Mouse (Mus musculus): ENCODE measurements around the gene Sqstm1. TPM values are rescaled to one million over a fixed set of nuclear protein-coding genes. Genes with fewer than 3 reads are reported as not detected.
A peak's percentile ranks its signal among the peaks of the same experiment; 100 is the strongest.

Gene Sqstm1
- total RNA-seq, 2 experiments from 2014 or later: 239 to 247 TPM

- DNase-seq: no peak
- intact Hi-C loops (cut with DNase I): no loop called here
Measured at GRCm38 (mm10) chr11:50212060-50212739, 1.6 kb upstream of the Sqstm1 start.

GRCm38 (mm10) chr11:50211322-50212059 lies 864 bp upstream of the Sqstm1 start:
- no peak for DNase-seq
- intact Hi-C loops (cut with DNase I): no loop called here

GRCm38 (mm10) chr11:50210101-50210504 lies 524 bp downstream of the Sqstm1 start:
- intact Hi-C loops (cut with DNase I): no loop called here
- DNase-seq: peak; percentile 93

GRCm38 (mm10) chr11:50208039-50208438 lies 2.6 kb downstream of the Sqstm1 start:
- no peak for DNase-seq
- intact Hi-C loops (cut with DNase I): no loop called here

- intact Hi-C loops (cut with DNase I): no loop called here
- DNase-seq: no peak
Measured at GRCm38 (mm10) chr11:50207344-50207743, 3.3 kb downstream of the Sqstm1 start.

GRCm38 (mm10) chr11:50206037-50206436 lies 4.6 kb downstream of the Sqstm1 start:
- intact Hi-C loops (cut with DNase I): no loop called here
- DNase-seq: no peak

GRCm38 (mm10) chr11:50205434-50205833 lies 5.2 kb downstream of the Sqstm1 start:
- intact Hi-C loops (cut with DNase I): no loop called here
- DNase-seq: peak in 1 of 2 experiments; percentile 55

GRCm38 (mm10) chr11:50203302-50203827 lies 7.3 kb downstream of the Sqstm1 start:
- DNase-seq: no peak
- intact Hi-C loops (cut with DNase I): no loop called here

- intact Hi-C loops (cut with DNase I): no loop called here
- DNase-seq: no peak
Measured at GRCm38 (mm10) chr11:50201590-50201989, 9.0 kb downstream of the Sqstm1 start.

- DNase-seq: no peak
- intact Hi-C loops (cut with DNase I): no loop called here
Measured at GRCm38 (mm10) chr11:50200613-50201012, 10.0 kb downstream of the Sqstm1 start.

GRCm38 (mm10) chr11:50198916-50199315 lies 11.7 kb downstream of the Sqstm1 start:
- no peak for DNase-seq
- intact Hi-C loops (cut with DNase I): no loop called here

GRCm38 (mm10) chr11:50198219-50198846 lies 12.3 kb downstream of the Sqstm1 start:
- no peak for DNase-seq
- intact Hi-C loops (cut with DNase I): no loop called here

- intact Hi-C loops (cut with DNase I): no loop called here
- no peak for DNase-seq
Measured at GRCm38 (mm10) chr11:50197500-50197899, 13.1 kb downstream of the Sqstm1 start.

GRCm38 (mm10) chr11:50194793-50195192 lies 15.8 kb downstream of the Sqstm1 start:
- DNase-seq: no peak

GRCm38 (mm10) chr11:50194070-50194469 lies 16.6 kb downstream of the Sqstm1 start:
- intact Hi-C loops (cut with DNase I): no loop called here

More at GRCm38 (mm10) chr11:50194793-50195192, 15.8 kb downstream of the Sqstm1 start:
- intact Hi-C loops (cut with DNase I): no loop called here

GRCm38 (mm10) chr11:50192278-50192677 lies 18.3 kb downstream of the Sqstm1 start:
- intact Hi-C loops (cut with DNase I): no loop called here
- no peak for DNase-seq

More at GRCm38 (mm10) chr11:50194070-50194469, 16.6 kb downstream of the Sqstm1 start:
- DNase-seq: no peak

- intact Hi-C loops (cut with DNase I): no loop called here
- DNase-seq: no peak
Measured at GRCm38 (mm10) chr11:50190362-50190761, 20.3 kb downstream of the Sqstm1 start.

GRCm38 (mm10) chr11:50188682-50189081 lies 21.9 kb downstream of the Sqstm1 start:
- DNase-seq: no peak
- intact Hi-C loops (cut with DNase I): no loop called here

GRCm38 (mm10) chr11:50184788-50185187 lies 25.8 kb downstream of the Sqstm1 start:
- intact Hi-C loops (cut with DNase I): no loop called here
- DNase-seq: no peak

GRCm38 (mm10) chr11:50182702-50183101 lies 27.9 kb downstream of the Sqstm1 start:
- intact Hi-C loops (cut with DNase I): no loop called here
- DNase-seq: no peak

GRCm38 (mm10) chr11:50180478-50181231 lies 30.0 kb downstream of the Sqstm1 start:
- no peak for DNase-seq
- intact Hi-C loops (cut with DNase I): no loop called here
